Mouse (Mus musculus) heart, adult 2 months (tissue): Measurements from ENCODE around the gene Nav1.

Source experiments
- CTCF ChIP-seq: fragments of 200-600 bp; IDR thresholded peaks from 2 replicates; pipeline ENCODE4 v1.8.1; 2022; ENCODE audit warnings: antibody characterized with exemption, mild to moderate bottlenecking, moderate library complexity
- EP300 ChIP-seq: fragments of 200-500 bp; IDR thresholded peaks from 2 replicates; pipeline ENCODE4 v1.6.1; 2011; ENCODE audit warnings: low read depth, low read length, control low read depth; ENCODE audit not compliant: insufficient read depth
- POLR2A ChIP-seq: fragments of 200-500 bp; IDR thresholded peaks from 2 replicates; pipeline ENCODE4 v1.6.1; 2011; ENCODE audit warnings: mild to moderate bottlenecking, low read depth, low read length, control low read depth; ENCODE audit not compliant: insufficient read depth

DNA sequence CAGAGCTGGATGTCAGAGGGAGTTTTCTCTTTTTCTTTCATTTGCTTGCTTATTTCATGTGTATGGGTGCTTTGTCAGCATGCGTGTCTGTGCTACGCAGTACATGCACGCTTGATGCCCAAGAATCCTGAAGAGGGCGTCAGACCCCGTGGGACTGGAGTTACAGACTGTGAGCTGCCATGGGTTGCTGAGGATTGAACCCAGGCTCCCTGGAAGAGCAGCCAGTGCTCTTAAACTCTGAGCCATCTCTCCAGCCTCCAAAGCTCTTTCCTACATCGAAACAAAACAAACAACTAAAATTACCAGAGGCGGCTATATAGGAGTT lies 131.6 kb downstream of the Nav1 start:
- TF ChIP-seq CTCF: no peak
- no peak for TF ChIP-seq EP300
- TF ChIP-seq POLR2A: no peak
